In genomic region chr13:60936500-60936901, GRCm38 (mm10) we compare ENCODE assay signal across 8 mouse cellular contexts. TPM values are rescaled to one million over a fixed set of nuclear protein-coding genes. Genes with fewer than 3 reads are reported as not detected.
DNase-seq lines count a peak whose midpoint lies in the region; ATAC-seq lines count a peak whose summit lies in the region.

Gene Gm49391, minus strand, starts transcription at chr13:60936571.
Gene Ctla2a, minus strand, starts transcription at chr13:60936625.

- no peak within 1 kb of the TSS for H3K4me3 ChIP-seq in kidney, embryonic 15.5 days (replicated peaks)
- H3K4me3 ChIP-seq in forebrain, embryonic 16.5 days (replicated peaks; ENCODE audit: low read length) = no peak within 1 kb of the TSS

- no peaks in the 10 kb centered on the region for H3K27me3 ChIP-seq in kidney, embryonic 15.5 days
- no peaks in the 10 kb centered on the region for H3K27me3 ChIP-seq in forebrain, embryonic 16.5 days (replicated peaks; ENCODE audit: control insufficient read depth, insufficient read depth, low read length)

- WGBS in kidney, embryonic 15.5 days = 50% methylated on average over 5 of the region's 5 CpGs
- 79% methylated on average over 5 of the region's 5 CpGs for WGBS in forebrain, embryonic 16.5 days

- ATAC-seq in kidney, embryonic 15.5 days (replicated peaks; ENCODE audit: low FRiP score) = peak; percentile 71
- peak; percentile 69 for ATAC-seq in megakaryocyte, adult 5-6 weeks (ENCODE audit: poor library complexity, severe bottlenecking)
- ATAC-seq in forebrain, embryonic 16.5 days = no peak

- H3K4me2 ChIP-seq in kidney, embryonic 15.5 days = no peak within 1 kb of the TSS
- no peak within 1 kb of the TSS for H3K4me2 ChIP-seq in forebrain, embryonic 16.5 days (ENCODE audit: low read length)

- no peaks in the 10 kb centered on the region for H3K4me1 ChIP-seq in kidney, embryonic 15.5 days
- no peaks in the 10 kb centered on the region for H3K4me1 ChIP-seq in forebrain, embryonic 16.5 days (replicated peaks; ENCODE audit: control insufficient read depth, insufficient read depth, low read length)

- no peak within 1 kb of the TSS for H3K9ac ChIP-seq in kidney, embryonic 15.5 days
- no peak within 1 kb of the TSS for H3K9ac ChIP-seq in forebrain, embryonic 16.5 days (replicated peaks; ENCODE audit: low read depth, low read length)

- no peaks in the 10 kb centered on the region for H3K9me3 ChIP-seq in kidney, embryonic 15.5 days (replicated peaks)
- 0 out of 2 replicates have a peak, but pooled peaks cover 6% of the 10 kb centered on the region for H3K9me3 ChIP-seq in forebrain, embryonic 16.5 days (ENCODE audit: control insufficient read depth, low read length)

- DNase-seq in ovary, adult 18-20 months (ENCODE audit: low spot score) = peak; percentile 3
- no peak for DNase-seq in ovary, postnatal 14 days (ENCODE audit: low spot score)
- peak; percentile 28 for DNase-seq in gastrocnemius, postnatal 25 days
- DNase-seq in right cerebral cortex, postnatal 4 days = no peak
- no peak for DNase-seq in cerebellum, adult 11-12 months

- H3K27ac ChIP-seq in kidney, embryonic 15.5 days = peak within 1 kb of the TSS; percentile 37; the same call in 1 of the 2 replicates
- H3K27ac ChIP-seq in forebrain, embryonic 16.5 days (ENCODE audit: low read length) = no peak within 1 kb of the TSS

- no peaks in the 10 kb centered on the region for H3K36me3 ChIP-seq in kidney, embryonic 15.5 days
- no peaks in the 10 kb centered on the region for H3K36me3 ChIP-seq in forebrain, embryonic 16.5 days (ENCODE audit: control insufficient read depth, insufficient read depth)

RNA-seq across cellular contexts. Expression of gene Gm49391, which starts in this region (rescaled TPM):
- total RNA-seq in gastrocnemius, postnatal 25 days (2021) = 1 to 10 TPM in 1 of 2 experiments, under 1 TPM in 1; 0.87 to 1.1 TPM
- 1.4 and 1.5 TPM in 2 replicates for polyA plus RNA-seq in kidney, embryonic 15.5 days (2015; fragmentation: Nextera tagmentation; extraction: Ambion mirVana)
- 1.1 TPM in 1 of 2 replicates, not detected in the other for total RNA-seq in megakaryocyte, adult 5-6 weeks (2015)
- not detected in 2 replicates for total RNA-seq in megakaryocyte, adult 5-6 weeks (2017)
- 0.36 and 1.2 TPM in 2 replicates for polyA plus RNA-seq in forebrain, embryonic 16.5 days (2015; fragmentation: Nextera tagmentation; extraction: Ambion mirVana)

RNA-seq across cellular contexts. Expression of gene Ctla2a, which starts in this region (rescaled TPM):
- total RNA-seq in gastrocnemius, postnatal 25 days (2021) = 10 to 100 TPM; 18.1 to 40.9 TPM
- polyA plus RNA-seq in kidney, embryonic 15.5 days (2015; fragmentation: Nextera tagmentation; extraction: Ambion mirVana) = 30.6 and 33.5 TPM in 2 replicates
- 1.6 and 5.3 TPM in 2 replicates for total RNA-seq in megakaryocyte, adult 5-6 weeks (2015)
- 4.4 and 9.3 TPM in 2 replicates for total RNA-seq in megakaryocyte, adult 5-6 weeks (2017)
- 13.6 and 15.7 TPM in 2 replicates for polyA plus RNA-seq in forebrain, embryonic 16.5 days (2015; fragmentation: Nextera tagmentation; extraction: Ambion mirVana)

Comparison
In these comparisons a context has a peak if more than half of its experiments do, and no peak if none do; other contexts are left out.
1. DNase-seq: peak in ovary, adult 18-20 months (single experiment) and gastrocnemius, postnatal 25 days (single experiment); none in ovary, postnatal 14 days (single experiment), right cerebral cortex, postnatal 4 days (single experiment) and cerebellum, adult 11-12 months (single experiment).